Mouse (Mus musculus): ENCODE data around the gene Commd1. TPM values are rescaled to one million over a fixed set of nuclear protein-coding genes. Genes with fewer than 3 reads are reported as not detected.

Gene Commd1
- polyA plus RNA-seq, 1 experiment from 2014 or later, result 317 TPM

DNA sequence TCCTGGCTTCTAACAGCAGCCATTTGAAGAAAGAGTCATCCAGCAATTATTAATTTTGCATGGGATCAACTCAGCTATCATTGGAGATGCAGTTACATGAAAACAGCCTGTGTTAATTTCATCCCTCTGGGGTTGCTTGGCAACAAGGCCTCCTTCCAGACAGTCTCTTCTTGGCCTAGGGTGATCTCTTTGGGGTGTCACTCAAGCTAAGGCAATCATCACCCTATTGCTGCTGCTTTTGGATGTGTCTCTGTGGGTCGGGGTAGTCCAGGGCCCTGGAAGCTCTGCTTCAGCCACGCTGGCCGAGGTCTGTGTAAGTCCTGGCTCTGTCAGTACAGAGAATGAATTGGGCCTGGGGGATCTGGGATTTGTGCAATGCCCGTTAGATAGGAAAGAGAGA, 106.9 kb downstream of the Commd1 start:
- no peaks in the 10 kb centered on the region for H3K9me3 ChIP-seq
- ATAC-seq (ENCODE audit: low FRiP score), result peak; percentile 60; the same call in 1 of the 2 replicates
- no peaks in the 10 kb centered on the region for H3K4me1 ChIP-seq
- H3K4me3 ChIP-seq (replicated peaks), result no peak overlapping the region
- no peak overlapping the region for H3K4me2 ChIP-seq
- 78% methylated on average over 4 of the region's 4 CpGs for WGBS
- peak overlapping the region; percentile 64; the same call in 1 of the 2 replicates for H3K27ac ChIP-seq
- no peak overlapping the region for H3K9ac ChIP-seq
- H3K36me3 ChIP-seq (replicated peaks), result no peaks in the 10 kb centered on the region
- no peaks in the 10 kb centered on the region for H3K27me3 ChIP-seq

GRCm38 (mm10) chr11:22874747-22875146, 107.4 kb downstream of the Commd1 start:
- no peaks in the 10 kb centered on the region for H3K9me3 ChIP-seq
- no peak overlapping the region for H3K4me3 ChIP-seq (replicated peaks)
- 51% methylated on average over 6 of the region's 6 CpGs for WGBS
- H3K9ac ChIP-seq, result no peak overlapping the region
- ATAC-seq (ENCODE audit: low FRiP score), result no peak
- H3K36me3 ChIP-seq (replicated peaks), result no peaks in the 10 kb centered on the region
- H3K27ac ChIP-seq, result no peak overlapping the region
- H3K4me2 ChIP-seq, result no peak overlapping the region
- H3K4me1 ChIP-seq, result no peaks in the 10 kb centered on the region
- H3K27me3 ChIP-seq, result no peaks in the 10 kb centered on the region

DNA sequence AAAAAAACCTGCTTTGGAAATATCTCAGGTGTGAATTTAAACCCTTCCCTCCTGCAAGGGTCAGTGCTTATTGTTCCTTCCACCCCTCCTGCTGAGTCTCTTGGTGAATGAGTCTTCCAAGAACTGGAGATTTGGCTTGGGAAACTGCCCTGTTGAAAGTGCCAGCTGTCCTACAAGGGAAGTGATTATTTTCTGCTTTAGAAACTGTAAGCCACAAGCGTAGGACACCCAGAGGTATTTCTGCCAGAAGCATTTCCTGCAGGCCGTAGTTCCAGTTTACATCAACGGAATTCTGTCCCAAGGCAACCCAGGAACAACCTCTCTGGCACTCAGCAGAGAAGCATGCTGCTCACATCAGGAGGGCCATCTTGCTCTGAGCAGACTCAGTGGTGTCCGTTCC, 108.8 kb downstream of the Commd1 start:
- H3K9me3 ChIP-seq, result no peaks in the 10 kb centered on the region
- H3K36me3 ChIP-seq (replicated peaks), result no peaks in the 10 kb centered on the region
- H3K9ac ChIP-seq, result no peak overlapping the region
- H3K4me2 ChIP-seq, result no peak overlapping the region
- no peak overlapping the region for H3K27ac ChIP-seq
- H3K4me3 ChIP-seq (replicated peaks), result no peak overlapping the region
- no peaks in the 10 kb centered on the region for H3K27me3 ChIP-seq
- WGBS, result 66% methylated on average over 4 of the region's 4 CpGs
- no peaks in the 10 kb centered on the region for H3K4me1 ChIP-seq
- no peak for ATAC-seq (ENCODE audit: low FRiP score)

GRCm38 (mm10) chr11:22872307-22872680, 109.9 kb downstream of the Commd1 start:
- H3K4me2 ChIP-seq, result no peak overlapping the region
- WGBS, result 60% methylated on average over 4 of the region's 4 CpGs
- no peaks in the 10 kb centered on the region for H3K36me3 ChIP-seq (replicated peaks)
- no peaks in the 10 kb centered on the region for H3K27me3 ChIP-seq
- ATAC-seq (ENCODE audit: low FRiP score), result no peak
- H3K4me3 ChIP-seq (replicated peaks), result no peak overlapping the region
- no peaks in the 10 kb centered on the region for H3K9me3 ChIP-seq
- H3K9ac ChIP-seq, result no peak overlapping the region
- H3K4me1 ChIP-seq, result no peaks in the 10 kb centered on the region
- no peak overlapping the region for H3K27ac ChIP-seq

- WGBS, result 68% methylated on average over 7 of the region's 7 CpGs
- H3K9ac ChIP-seq, result no peak overlapping the region
- ATAC-seq (ENCODE audit: low FRiP score), result no peak
- H3K4me3 ChIP-seq (replicated peaks), result no peak overlapping the region
- H3K4me2 ChIP-seq, result no peak overlapping the region
- no peak overlapping the region for H3K27ac ChIP-seq
- H3K27me3 ChIP-seq, result no peaks in the 10 kb centered on the region
- no peaks in the 10 kb centered on the region for H3K36me3 ChIP-seq (replicated peaks)
- H3K4me1 ChIP-seq, result no peaks in the 10 kb centered on the region
- no peaks in the 10 kb centered on the region for H3K9me3 ChIP-seq
Observed at GRCm38 (mm10) chr11:22871628-22872306, 110.4 kb downstream of the Commd1 start.

GRCm38 (mm10) chr11:22868582-22868981, 113.6 kb downstream of the Commd1 start:
- Histone ChIP-seq H3K4me1 (peaks cover 13% of the 10 kb centered on the region; the same call in 1 of the 2 replicates), H3K9me3 (no peaks in the 10 kb centered on the region), H3K4me3 (replicated peaks) (no peak overlapping the region), H3K36me3 (replicated peaks) (no peaks in the 10 kb centered on the region), H3K4me2 (no peak overlapping the region), H3K9ac (no peak overlapping the region), H3K27ac (no peak overlapping the region), H3K27me3 (peaks cover 2% of the 10 kb centered on the region; the same call in 1 of the 2 replicates)
- WGBS, result 91% methylated on average over 8 of the region's 8 CpGs
- ATAC-seq (ENCODE audit: low FRiP score), result no peak

DNA sequence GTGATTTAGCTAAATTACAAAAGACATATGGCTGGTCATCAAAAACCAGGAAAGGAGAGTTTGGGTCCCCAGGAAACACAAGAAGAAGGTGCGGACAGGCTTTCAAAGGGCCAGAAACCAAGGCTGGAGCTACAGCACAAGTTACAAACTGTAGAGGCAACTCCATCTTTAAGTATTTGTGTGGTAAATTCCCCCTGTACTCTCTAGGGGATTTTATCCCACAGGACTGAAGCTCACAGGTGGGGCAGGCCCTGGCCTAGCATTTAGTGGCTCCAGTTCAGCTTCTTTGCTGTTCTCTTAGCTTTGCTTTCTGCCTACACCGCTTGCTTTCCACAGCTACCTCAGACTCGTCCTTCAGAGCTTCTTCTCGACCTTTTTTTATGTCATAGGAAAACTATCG, 114.5 kb downstream of the Commd1 start:
- Histone ChIP-seq H3K9ac (no peak overlapping the region), H3K4me2 (no peak overlapping the region), H3K4me1 (peaks cover 16% of the 10 kb centered on the region; the same call in 1 of the 2 replicates), H3K27ac (no peak overlapping the region), H3K27me3 (peaks cover 9% of the 10 kb centered on the region), H3K4me3 (replicated peaks) (no peak overlapping the region), H3K36me3 (replicated peaks) (no peaks in the 10 kb centered on the region), H3K9me3 (no peaks in the 10 kb centered on the region)
- WGBS, result 93% methylated on average over 5 of the region's 5 CpGs
- no peak for ATAC-seq (ENCODE audit: low FRiP score)

DNA sequence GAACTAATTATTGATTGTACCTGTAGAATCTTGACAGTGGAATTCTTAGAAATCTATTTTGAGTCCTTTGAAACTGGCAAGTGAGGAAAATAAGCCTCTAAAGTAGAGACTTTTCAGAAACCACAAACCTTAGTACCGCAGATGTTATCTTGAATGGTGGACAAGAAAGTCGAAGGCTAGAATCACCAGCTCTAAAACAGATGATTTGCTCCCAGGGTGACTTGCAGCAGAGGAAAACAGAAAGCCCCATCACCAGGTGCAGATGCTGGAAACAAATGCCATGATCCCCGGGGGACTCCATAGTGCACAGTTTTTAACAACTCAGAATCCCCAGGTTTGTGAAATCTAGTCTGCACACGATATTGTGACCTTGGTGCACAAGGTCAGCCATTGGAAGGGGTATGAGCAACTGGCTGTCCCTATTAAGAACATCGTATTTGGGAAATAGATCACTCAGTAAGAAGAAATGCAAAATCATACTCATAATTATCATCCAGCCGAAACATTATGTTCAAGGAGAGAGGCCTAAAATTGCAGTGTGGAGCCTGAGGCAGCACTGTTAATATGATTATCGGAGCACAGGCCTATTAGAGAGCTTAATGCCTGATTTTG, 116.4 kb downstream of the Commd1 start:
- no peak overlapping the region for H3K4me3 ChIP-seq (replicated peaks)
- H3K36me3 ChIP-seq (replicated peaks), result no peaks in the 10 kb centered on the region
- no peak overlapping the region for H3K4me2 ChIP-seq
- no peaks in the 10 kb centered on the region for H3K9me3 ChIP-seq
- no peak overlapping the region for H3K27ac ChIP-seq
- peaks cover 16% of the 10 kb centered on the region; the same call in 1 of the 2 replicates for H3K4me1 ChIP-seq
- no peak overlapping the region for H3K9ac ChIP-seq
- WGBS, result 84% methylated on average over 7 of the region's 7 CpGs
- peaks cover 25% of the 10 kb centered on the region for H3K27me3 ChIP-seq
- ATAC-seq (ENCODE audit: low FRiP score), result no peak

- H3K9me3 ChIP-seq, result no peaks in the 10 kb centered on the region
- H3K4me3 ChIP-seq (replicated peaks), result no peak overlapping the region
- WGBS, result 26% methylated on average over 8 of the region's 8 CpGs
- no peaks in the 10 kb centered on the region for H3K36me3 ChIP-seq (replicated peaks)
- ATAC-seq (ENCODE audit: low FRiP score), result no peak; the same call in 1 of the 2 replicates
- no peak overlapping the region for H3K9ac ChIP-seq
- peak overlapping the region; percentile 5; the same call in 1 of the 2 replicates for H3K27ac ChIP-seq
- H3K4me1 ChIP-seq, result peaks cover 25% of the 10 kb centered on the region
- H3K27me3 ChIP-seq, result peaks cover 38% of the 10 kb centered on the region
- H3K4me2 ChIP-seq, result no peak overlapping the region
Observed at GRCm38 (mm10) chr11:22864305-22865060, 117.7 kb downstream of the Commd1 start.

DNA sequence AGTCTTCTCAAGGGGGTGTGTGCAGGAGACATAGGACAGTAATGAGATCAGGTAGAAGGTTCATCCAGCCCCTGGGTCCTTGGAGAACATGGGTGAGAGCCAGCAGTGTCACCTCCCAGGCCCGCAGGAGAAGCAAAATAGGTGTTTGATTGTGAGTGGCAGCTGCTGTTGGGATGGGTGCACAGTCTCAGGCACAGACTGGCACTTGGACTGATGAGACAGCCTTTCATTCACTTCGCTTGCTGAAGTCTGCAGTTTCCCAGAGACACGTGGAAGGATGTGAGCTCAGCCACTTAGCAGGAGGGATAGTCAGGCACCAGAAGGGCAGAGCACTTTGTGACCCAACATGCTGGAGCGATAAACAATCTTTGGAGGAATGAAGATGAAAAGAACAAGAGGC, 118.6 kb downstream of the Commd1 start:
- Histone ChIP-seq H3K4me1 (peaks cover 31% of the 10 kb centered on the region), H3K4me2 (no peak overlapping the region), H3K27me3 (peaks cover 47% of the 10 kb centered on the region), H3K36me3 (replicated peaks) (no peaks in the 10 kb centered on the region), H3K9me3 (no peaks in the 10 kb centered on the region), H3K9ac (no peak overlapping the region), H3K27ac (no peak overlapping the region), H3K4me3 (replicated peaks) (no peak overlapping the region)
- ATAC-seq (ENCODE audit: low FRiP score), result no peak
- WGBS, result 28% methylated on average over 4 of the region's 4 CpGs

DNA sequence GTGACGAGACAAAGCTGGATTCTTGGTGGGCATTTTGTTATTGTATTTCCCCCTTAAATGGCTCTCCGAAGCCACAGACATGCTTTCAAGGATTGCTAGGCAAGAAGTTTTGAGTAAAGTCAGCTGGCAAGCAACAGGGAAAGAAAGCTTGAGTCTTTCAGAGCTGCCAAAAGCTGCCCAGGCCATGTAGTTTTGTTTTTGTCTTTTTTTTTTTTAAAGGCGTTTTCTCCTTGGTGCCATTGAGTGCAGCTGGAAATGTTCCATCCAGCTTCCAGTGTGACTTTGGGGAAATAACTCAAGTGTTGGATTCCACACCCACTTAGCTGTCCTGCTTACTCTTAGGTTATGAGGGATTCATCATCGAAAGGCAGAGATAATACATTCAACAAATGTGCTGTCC, 120.9 kb downstream of the Commd1 start:
- Histone ChIP-seq H3K9me3 (no peaks in the 10 kb centered on the region), H3K9ac (no peak overlapping the region), H3K36me3 (replicated peaks) (no peaks in the 10 kb centered on the region), H3K4me2 (no peak overlapping the region), H3K4me1 (peaks cover 40% of the 10 kb centered on the region), H3K27ac (no peak overlapping the region), H3K4me3 (replicated peaks) (no peak overlapping the region), H3K27me3 (peaks cover 67% of the 10 kb centered on the region)
- 59% methylated on average over 4 of the region's 4 CpGs for WGBS
- ATAC-seq (ENCODE audit: low FRiP score), result no peak

DNA sequence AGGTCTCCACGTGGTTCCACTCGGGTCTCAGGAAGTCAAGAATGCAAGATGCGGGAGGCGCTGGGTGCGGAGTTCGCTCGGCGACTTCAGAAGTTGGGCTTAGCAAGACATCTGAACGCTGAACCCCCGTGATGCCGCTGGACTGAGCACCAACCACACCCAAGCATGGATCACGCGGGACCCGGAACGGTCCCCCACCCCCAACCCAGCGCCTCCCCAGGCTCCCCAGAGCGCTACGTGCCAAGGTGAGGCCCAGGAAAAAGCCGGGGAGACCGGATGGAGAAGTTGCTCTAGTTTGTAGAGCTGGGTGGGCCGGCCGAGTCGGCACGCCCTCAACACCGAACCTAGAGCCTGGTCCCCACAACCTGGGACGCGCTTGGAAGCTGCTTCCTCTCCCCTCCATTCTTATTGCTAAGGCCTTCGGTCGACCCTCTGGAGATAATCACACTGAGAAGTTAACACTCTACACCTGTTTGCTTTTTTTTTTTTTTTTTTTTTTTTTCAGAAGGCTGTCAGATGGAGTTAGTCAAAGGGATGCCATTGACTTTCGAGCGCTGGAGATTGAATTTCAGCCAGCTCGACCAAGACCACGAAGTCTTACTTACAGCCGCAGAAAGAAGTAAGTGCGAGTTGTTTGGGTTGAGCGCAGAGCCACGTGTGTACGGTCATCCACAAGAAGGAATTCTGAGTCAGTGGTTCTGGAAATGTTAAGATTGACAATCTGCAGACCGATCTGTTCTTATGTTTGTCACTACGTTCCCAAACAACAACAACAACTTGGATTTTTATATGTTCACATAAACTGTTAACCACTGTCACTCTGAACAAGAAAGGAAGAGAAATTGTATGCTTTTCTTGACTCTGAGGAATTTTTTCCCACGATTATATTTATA, 121.6 kb downstream of the Commd1 start, which contains the start of gene B3gnt2:
Gene B3gnt2, minus strand, starts transcription at position 627 of the 893 bp plus-strand sequence.
- peaks cover 70% of the 10 kb centered on the region for H3K27me3 ChIP-seq
- H3K4me3 ChIP-seq (replicated peaks), result peak within 1 kb of the TSS; percentile 75
- H3K4me2 ChIP-seq, result peak within 1 kb of the TSS; percentile 99
- peak within 1 kb of the TSS; percentile 65 for H3K9ac ChIP-seq
- H3K4me1 ChIP-seq, result peaks cover 40% of the 10 kb centered on the region
- ATAC-seq (ENCODE audit: low FRiP score), result 0 out of 2 replicates have a peak, but pooled peaks have one; percentile 10
- no peaks in the 10 kb centered on the region for H3K9me3 ChIP-seq
- H3K36me3 ChIP-seq (replicated peaks), result no peaks in the 10 kb centered on the region
- H3K27ac ChIP-seq, result no peak within 1 kb of the TSS
- 5% methylated on average over 41 of the region's 41 CpGs for WGBS

All from forebrain, embryonic 12.5 days (tissue).